Comparison of ENCODE assay signal across 8 mouse cellular contexts in genomic region chr11:36243747-36244490, GRCm38 (mm10).
DNase-seq lines count a peak whose midpoint lies in the region; ATAC-seq lines count a peak whose summit lies in the region.

No protein-coding gene starts in this region.

- H3K36me3 ChIP-seq in embryonic facial prominence, embryonic 13.5 days, result no peaks in the 10 kb centered on the region
- no peaks in the 10 kb centered on the region for H3K36me3 ChIP-seq in liver, embryonic 11.5 days (ENCODE audit: control insufficient read depth, insufficient read depth, low read length)

- DNase-seq in heart, adult 11 months, result peak; percentile 59
- DNase-seq in heart, postnatal 36 days, result no peak
- peak; percentile 71 for DNase-seq in layer of hippocampus, adult 18-20 months (ENCODE audit: low spot score in 2 of 2)
- peak; percentile 10 for DNase-seq in lung, postnatal 25 days (ENCODE audit: low spot score)
- DNase-seq in urinary bladder, postnatal 14 days (ENCODE audit: low spot score), result peak; percentile 35
- no peak for DNase-seq in liver, embryonic 11.5 days (ENCODE audit: low spot score)
- DNase-seq in thymus, adult 18-20 months, result no peak

- H3K27me3 ChIP-seq in embryonic facial prominence, embryonic 13.5 days, result 0 out of 2 replicates have a peak, but pooled peaks cover 3% of the 10 kb centered on the region
- no peaks in the 10 kb centered on the region for H3K27me3 ChIP-seq in liver, embryonic 11.5 days (replicated peaks; ENCODE audit: control insufficient read depth, insufficient read depth, low read length)

- 24% methylated on average over 18 of the region's 18 CpGs for WGBS in embryonic facial prominence, embryonic 13.5 days
- WGBS in liver, embryonic 11.5 days, result 79% methylated on average over 18 of the region's 18 CpGs

- H3K4me1 ChIP-seq in embryonic facial prominence, embryonic 13.5 days, result peaks cover 22% of the 10 kb centered on the region
- no peaks in the 10 kb centered on the region for H3K4me1 ChIP-seq in liver, embryonic 11.5 days (replicated peaks; ENCODE audit: control insufficient read depth, insufficient read depth, low read length)

- no peaks in the 10 kb centered on the region for H3K9me3 ChIP-seq in embryonic facial prominence, embryonic 13.5 days
- no peaks in the 10 kb centered on the region for H3K9me3 ChIP-seq in liver, embryonic 11.5 days (ENCODE audit: control insufficient read depth, low read length)

- H3K27ac ChIP-seq in embryonic facial prominence, embryonic 13.5 days, result peak overlapping the region; percentile 62
- no peak overlapping the region for H3K27ac ChIP-seq in liver, embryonic 11.5 days (ENCODE audit: low read depth, low read length)

- no peak overlapping the region for H3K4me3 ChIP-seq in embryonic facial prominence, embryonic 13.5 days
- no peak overlapping the region for H3K4me3 ChIP-seq in liver, embryonic 11.5 days (ENCODE audit: low read depth, low read length)

- intact Hi-C loops in heart, postnatal 36 days (cut with DNase I), result no loop called here

- peak overlapping the region; percentile 44 for H3K4me2 ChIP-seq in embryonic facial prominence, embryonic 13.5 days
- no peak overlapping the region for H3K4me2 ChIP-seq in liver, embryonic 11.5 days

- peak overlapping the region; percentile 36; the same call in 1 of the 2 replicates for H3K9ac ChIP-seq in embryonic facial prominence, embryonic 13.5 days
- no peak overlapping the region for H3K9ac ChIP-seq in liver, embryonic 11.5 days (ENCODE audit: low read depth, low read length)

- no peak for ATAC-seq in embryonic facial prominence, embryonic 13.5 days (ENCODE audit: insufficient number of reproducible peaks, insufficient read depth, low FRiP score, low TSS enrichment, low read depth)
- ATAC-seq in liver, embryonic 11.5 days (replicated peaks; ENCODE audit: low FRiP score), result no peak

Comparison
In these comparisons a context has a peak if more than half of its experiments do, and no peak if none do; other contexts are left out.
1. DNase-seq: peak in heart, adult 11 months (single experiment), layer of hippocampus, adult 18-20 months (2 of 2), lung, postnatal 25 days (single experiment) and urinary bladder, postnatal 14 days (single experiment); none in heart, postnatal 36 days (0 of 2), liver, embryonic 11.5 days (single experiment) and thymus, adult 18-20 months (0 of 2).